Comparison of ENCODE assay signal across 14 mouse cellular contexts in genomic region chr10:111441034-111441440, GRCm38 (mm10). TPM values are rescaled to one million over a fixed set of nuclear protein-coding genes. Genes with fewer than 3 reads are reported as not detected.
DNase-seq lines count a peak whose midpoint lies in the region; ATAC-seq and TF ChIP-seq lines count a peak whose summit lies in the region.
"Had no signal": no experiment of that assay in that cellular context is flagged by ENCODE, and none has a peak within 500 bp of the region (broad histone marks: within the 10 kb centered on the region; RNA-seq: fewer than 3 reads in every experiment).

No protein-coding gene starts in this region.

- no peak for TF ChIP-seq CTCF in liver, postnatal 0 days (IDR thresholded peaks at IDR 0.05; ENCODE audit: low read depth)

- H3K27ac ChIP-seq in liver, postnatal 0 days (ENCODE audit: low read depth), result no peak overlapping the region
- H3K27ac ChIP-seq: gastrocnemius, adult 2 months; hindbrain, embryonic 15.5 days; liver, embryonic 15.5 days; midbrain, embryonic 15.5 days; neural tube, embryonic 15.5 days had no signal

- TF ChIP-seq EP300 in liver, postnatal 0 days (IDR thresholded peaks at IDR 0.05; ENCODE audit: low read depth), result no peak

- H3K4me3 ChIP-seq in liver, postnatal 0 days (ENCODE audit: low read depth, low read length), result no peak overlapping the region
- H3K4me3 ChIP-seq: gastrocnemius, adult 2 months; hindbrain, embryonic 15.5 days; liver, embryonic 15.5 days; midbrain, embryonic 15.5 days; neural tube, embryonic 15.5 days had no signal

- no peak for DNase-seq in frontal cortex, postnatal 10 days (ENCODE audit: low spot score in 2 of 2)
- peak; percentile 62 for DNase-seq in spleen, postnatal 36 days (ENCODE audit: low spot score in 2 of 2)
- no peak for DNase-seq in spleen, postnatal 14 days (ENCODE audit: low spot score in 2 of 2)
- no peak for DNase-seq in liver, postnatal 0 days
- DNase-seq in left cerebral cortex, adult 9 months (ENCODE audit: low spot score in 2 of 2), result no peak
- no peak for DNase-seq in lung, postnatal 10 days
- DNase-seq in lung, postnatal 25 days (ENCODE audit: low spot score), result no peak
- DNase-seq: cerebellum, adult 8-10 months; gastrocnemius, adult 2 months had no signal

- H3K36me3 ChIP-seq in liver, postnatal 0 days (replicated peaks; ENCODE audit: insufficient read depth, low read length), result no peaks in the 10 kb centered on the region
- H3K36me3 ChIP-seq: hindbrain, embryonic 15.5 days; liver, embryonic 15.5 days; midbrain, embryonic 15.5 days; neural tube, embryonic 15.5 days had no signal

- no peaks in the 10 kb centered on the region for H3K27me3 ChIP-seq in liver, postnatal 0 days (ENCODE audit: insufficient read depth, low read length)
- H3K27me3 ChIP-seq: hindbrain, embryonic 15.5 days; liver, embryonic 15.5 days; midbrain, embryonic 15.5 days; neural tube, embryonic 15.5 days had no signal

- H3K4me1 ChIP-seq in liver, postnatal 0 days (ENCODE audit: insufficient read depth), result peaks cover 4% of the 10 kb centered on the region; the same call in 1 of the 2 replicates
- H3K4me1 ChIP-seq: hindbrain, embryonic 15.5 days; midbrain, embryonic 15.5 days; neural tube, embryonic 15.5 days had no signal

- H3K9me3 ChIP-seq in liver, postnatal 0 days (ENCODE audit: low read length), result no peaks in the 10 kb centered on the region
- H3K9me3 ChIP-seq: hindbrain, embryonic 15.5 days; liver, embryonic 15.5 days; midbrain, embryonic 15.5 days; neural tube, embryonic 15.5 days had no signal

- 24% methylated on average over 3 of the region's 3 CpGs for WGBS in liver, postnatal 0 days (ENCODE audit: insufficient replicate concordance)

- 0 out of 2 replicates have a peak, but pooled peaks have one; percentile 23 for ATAC-seq in frontal cortex, adult (ENCODE audit: low TSS enrichment)
- peak; percentile 31; the same call in 1 of the 2 replicates for ATAC-seq in liver, postnatal 0 days
- ATAC-seq: midbrain, embryonic 15.5 days had no signal

- no peak overlapping the region for H3K4me2 ChIP-seq in liver, postnatal 0 days (ENCODE audit: low read depth, low read length)
- H3K4me2 ChIP-seq: hindbrain, embryonic 15.5 days; liver, embryonic 15.5 days; midbrain, embryonic 15.5 days; neural tube, embryonic 15.5 days had no signal

- H3K9ac ChIP-seq in liver, postnatal 0 days (replicated peaks), result no peak overlapping the region
- H3K9ac ChIP-seq: hindbrain, embryonic 15.5 days; liver, embryonic 15.5 days; midbrain, embryonic 15.5 days; neural tube, embryonic 15.5 days had no signal

RNA-seq across cellular contexts. Expression of gene Nap1l1, which starts 32.0 kb away (rescaled TPM):
- 69.9 and 73.7 TPM in 2 replicates for polyA plus RNA-seq in liver, postnatal 0 days (2015; fragmentation: Nextera tagmentation; extraction: Ambion mirVana)

Comparison
In these comparisons a context has a peak if more than half of its experiments do, and no peak if none do; other contexts are left out.
1. DNase-seq: peak in spleen, postnatal 36 days (2 of 2); none in frontal cortex, postnatal 10 days (0 of 2), spleen, postnatal 14 days (0 of 2), liver, postnatal 0 days (single experiment), left cerebral cortex, adult 9 months (0 of 2), lung, postnatal 10 days (single experiment) and lung, postnatal 25 days (single experiment).